Mouse (Mus musculus) retina, embryonic 14.5 days (tissue): Measurements from ENCODE around the gene Hus1.

Experiments
- DNase-seq: peaks from one replicate; pipeline ENCODE4 v3.0.0-alpha.2; 2015; ENCODE audit warnings: low spot score

Hus1 gene

DNA sequence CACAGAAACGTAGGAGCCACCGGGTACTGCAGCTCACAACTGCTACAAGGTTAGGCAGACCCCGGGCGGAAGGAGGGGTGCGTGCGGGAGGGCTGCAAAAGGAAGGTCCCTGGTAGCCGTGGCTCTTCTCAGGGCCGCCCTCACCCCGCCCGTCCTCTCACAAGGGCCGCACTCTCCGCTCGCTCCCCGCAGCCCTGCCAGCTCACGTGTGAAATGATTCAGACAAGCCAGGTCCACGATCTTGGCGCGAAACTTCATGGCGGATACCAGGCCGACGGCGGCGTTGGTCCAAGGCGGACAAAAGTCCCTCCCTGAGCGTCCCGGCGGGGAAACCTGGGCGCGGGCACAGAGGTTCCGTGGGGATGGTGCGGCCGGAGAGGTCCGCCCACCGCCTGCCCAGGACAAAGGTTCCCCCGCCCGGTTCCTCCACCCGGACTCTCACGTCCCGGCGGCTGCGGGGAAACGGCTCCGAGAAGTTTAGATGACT is at the start of gene Hus1:
Gene Hus1, minus strand, starts transcription at position 339 of the 487 bp plus-strand sequence.
- DNase-seq: peak; percentile 86

DNA sequence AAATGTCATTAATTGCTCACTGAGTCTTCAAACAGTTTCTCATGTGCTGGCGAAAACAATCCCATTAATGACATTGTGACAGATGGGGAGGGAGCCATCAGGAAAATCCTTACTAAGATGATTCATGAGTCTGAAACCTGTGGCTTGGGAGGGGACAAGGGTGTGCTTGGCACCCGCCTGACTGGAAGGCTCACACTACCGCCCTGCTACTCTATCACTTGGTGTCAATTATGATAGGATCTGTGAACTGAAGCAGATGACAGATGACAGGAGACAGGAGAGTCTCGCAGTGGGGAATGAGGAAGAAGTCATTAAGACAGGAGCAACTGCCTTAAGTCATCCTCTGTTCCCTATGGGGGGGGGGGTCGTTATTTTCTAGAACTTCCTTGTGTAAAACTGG is 49.5 kb upstream of the Hus1 start:
- DNase-seq: no peak

DNA sequence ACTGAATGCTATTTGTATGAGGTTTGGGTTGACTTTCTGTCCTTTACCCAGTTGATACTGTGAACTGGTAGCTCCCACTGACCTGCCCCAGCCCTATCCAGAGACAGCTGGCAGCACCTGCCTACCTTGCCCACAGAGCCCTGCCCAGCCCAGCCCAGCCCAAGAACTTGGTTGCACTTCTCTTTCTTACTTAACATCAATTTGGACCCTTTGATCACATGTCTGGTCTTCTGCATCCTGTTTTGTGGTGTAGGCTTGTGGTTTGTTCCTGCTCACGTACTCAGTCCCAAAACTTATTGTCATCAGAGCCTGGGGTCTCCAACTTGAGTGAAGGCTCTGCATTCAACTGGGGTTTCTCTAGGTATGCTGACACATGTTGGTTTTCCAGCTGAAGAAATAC is 49.0 kb upstream of the Hus1 start:
- DNase-seq: no peak

DNA sequence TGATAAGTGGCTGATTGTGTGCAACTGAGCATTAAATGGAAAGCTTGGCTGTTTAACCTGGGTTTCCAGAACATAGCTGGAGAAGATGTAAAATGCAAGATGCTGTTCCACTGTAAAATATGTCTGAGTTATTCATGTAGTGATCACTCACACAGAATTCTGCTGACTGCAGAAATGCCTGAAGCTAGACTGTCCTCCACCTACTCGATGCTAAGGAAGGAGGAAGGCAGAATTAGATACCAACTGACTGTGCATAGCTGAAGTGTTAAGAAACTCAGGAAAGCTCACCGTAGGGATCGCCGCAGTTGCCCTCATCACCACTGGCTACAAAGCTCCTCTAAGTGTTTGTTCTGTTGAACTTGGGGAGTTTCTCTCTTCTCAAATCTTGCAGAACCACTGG is 46.7 kb upstream of the Hus1 start:
- DNase-seq: no peak

DNA sequence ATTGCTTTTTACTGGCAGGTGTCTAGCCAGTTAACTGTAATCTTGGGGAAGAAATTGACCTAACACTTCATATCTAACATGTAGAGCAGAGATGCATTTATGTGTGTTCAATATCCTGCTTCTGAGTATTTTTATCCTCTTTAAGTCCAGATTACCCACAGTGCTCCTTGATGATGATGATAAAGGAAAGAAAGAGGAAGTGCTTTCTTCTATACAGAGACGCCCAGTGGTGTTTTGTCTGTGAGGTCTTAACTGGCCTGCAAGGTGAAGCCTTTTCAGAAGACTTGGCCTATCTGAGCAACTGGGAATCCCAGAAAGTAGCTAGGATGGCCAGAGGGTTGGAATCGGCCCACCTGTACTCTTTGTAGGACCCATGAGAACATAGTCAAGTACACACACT is 45.9 kb upstream of the Hus1 start:
- no peak for DNase-seq

DNA sequence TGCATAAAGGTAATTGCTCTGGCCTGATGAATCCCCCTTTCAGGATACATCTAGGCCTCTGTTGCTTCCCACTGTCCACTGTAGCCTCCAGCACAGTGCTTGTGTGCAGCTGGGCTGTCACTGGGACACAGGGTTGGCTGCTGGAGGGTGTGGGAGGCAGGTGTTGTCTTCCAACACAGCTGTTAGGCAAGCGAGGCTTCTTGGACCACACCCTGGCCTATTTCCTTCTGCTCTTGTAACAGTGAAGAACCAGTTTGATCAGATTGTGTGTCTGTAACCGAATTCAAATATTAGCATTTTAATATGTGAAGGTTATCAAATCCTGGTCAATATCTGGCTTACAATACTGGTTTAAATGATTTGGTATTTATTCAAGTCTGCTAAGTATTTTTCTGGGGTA is 40.9 kb upstream of the Hus1 start:
- DNase-seq: no peak

DNA sequence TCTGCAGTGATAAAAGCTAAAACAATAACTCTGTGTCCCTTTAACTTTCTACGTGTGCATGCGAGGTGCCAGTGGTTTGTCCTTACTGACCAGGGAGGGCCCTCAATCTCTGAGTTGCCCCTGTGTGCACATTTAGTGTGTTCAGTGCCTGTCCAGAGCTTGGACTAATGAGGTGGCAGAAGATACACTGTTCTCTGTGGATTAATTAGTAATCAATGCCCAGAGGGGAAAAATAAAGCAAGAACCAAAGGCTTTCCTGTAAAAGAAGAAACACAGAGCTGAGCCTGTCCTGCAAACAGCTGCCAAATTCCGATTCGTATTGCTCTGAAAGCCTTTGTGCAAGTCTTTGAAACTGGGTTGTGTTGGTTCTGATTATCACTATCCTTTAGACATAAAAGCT is 39.2 kb upstream of the Hus1 start:
- DNase-seq: no peak

DNA sequence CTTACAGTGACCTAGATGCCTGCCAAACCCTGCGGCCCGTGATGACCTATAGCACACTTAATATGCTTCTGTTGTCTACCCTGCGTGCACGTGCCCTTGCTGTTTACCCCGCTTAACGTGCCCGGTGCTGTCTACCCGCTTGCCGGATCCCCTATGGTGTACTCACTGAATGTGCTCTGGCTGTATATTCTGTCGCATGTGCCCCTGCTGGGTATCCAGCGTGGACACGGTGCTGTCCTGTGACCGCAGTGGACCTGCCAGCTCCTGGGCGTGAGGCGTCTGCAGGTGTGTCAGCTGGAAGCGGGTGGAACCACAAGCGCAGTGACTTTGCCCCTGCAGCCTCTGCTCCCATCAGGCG is 37.7 kb upstream of the Hus1 start, which contains the start of gene Sun3:
Gene Sun3, minus strand, starts transcription at position 289 of the 358 bp plus-strand sequence.
- no peak for DNase-seq

DNA sequence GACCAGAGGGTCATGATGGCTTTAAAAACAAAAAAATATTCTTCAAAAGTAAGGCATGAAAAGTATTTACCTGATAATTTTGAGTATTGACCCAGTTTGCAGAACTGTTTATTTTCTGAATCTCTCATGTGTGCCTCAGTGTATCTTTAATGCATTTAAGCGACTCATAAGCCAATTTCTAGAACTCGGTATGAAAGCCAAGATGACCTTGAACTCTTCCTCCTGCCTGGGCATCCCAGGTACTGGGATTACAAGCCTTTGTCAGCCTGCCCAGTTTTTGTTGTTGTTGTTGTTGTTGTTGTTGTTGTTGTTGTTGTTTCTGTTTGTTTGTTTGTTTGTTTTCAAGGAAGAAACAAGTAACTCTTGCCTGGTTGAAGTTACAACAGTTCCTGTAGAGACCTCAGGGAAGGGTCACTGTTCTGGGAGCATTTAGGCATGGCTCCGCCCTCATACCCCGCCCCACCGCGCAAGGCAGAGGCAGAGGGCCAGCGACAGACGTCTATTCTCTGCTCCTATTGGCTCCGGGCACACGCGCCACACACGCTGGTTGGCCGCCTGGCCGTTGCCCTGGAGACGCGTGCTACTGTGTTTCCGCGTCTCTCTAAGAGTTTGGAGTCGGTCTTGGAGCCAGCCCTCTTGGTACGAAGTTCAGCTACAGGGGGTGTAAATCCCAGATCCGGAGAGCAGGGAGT is 37.2 kb upstream of the Hus1 start, which contains the start of gene Gm11992:
Gene Gm11992, plus strand, starts transcription at position 584 of the 692 bp plus-strand sequence.
- peak; percentile 93 for DNase-seq

DNA sequence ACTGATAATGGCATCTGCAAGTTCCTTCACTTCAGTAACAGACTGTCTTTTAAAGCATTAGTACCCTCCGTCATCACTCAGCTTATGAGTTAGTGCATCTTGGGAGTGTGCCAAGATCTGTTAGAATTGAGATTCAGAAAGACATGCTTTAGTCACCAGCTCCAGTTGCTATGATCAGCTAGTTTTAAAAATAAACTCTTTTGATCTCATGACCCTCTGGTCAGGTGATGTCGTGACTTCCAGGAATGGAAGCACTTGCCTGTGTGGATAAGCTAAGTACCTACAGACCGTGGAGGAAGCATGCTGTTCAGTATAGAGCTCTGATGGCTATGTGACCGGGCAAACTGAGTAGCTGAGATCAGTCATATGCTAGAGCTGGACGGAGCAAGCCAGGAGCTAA is 36.1 kb upstream of the Hus1 start:
- DNase-seq: no peak

DNA sequence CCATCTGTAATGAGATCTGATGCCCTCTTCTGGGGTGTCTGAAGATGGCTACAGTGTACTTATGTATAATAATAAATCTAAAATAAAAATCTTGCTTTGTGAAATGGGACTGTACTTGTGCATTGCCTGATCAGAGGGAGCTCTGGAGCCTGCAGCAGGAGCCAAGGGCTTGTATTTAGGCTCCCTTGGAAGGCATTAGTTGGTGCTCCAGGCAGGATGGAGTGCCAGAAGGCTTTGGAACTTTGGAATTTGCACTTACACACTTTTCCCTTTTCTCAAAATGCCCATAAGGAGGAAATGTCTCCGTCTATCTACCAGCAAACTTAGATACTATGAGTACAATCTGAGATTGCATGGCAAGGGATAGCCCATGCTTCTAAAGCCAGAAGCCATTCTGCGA is 35.6 kb upstream of the Hus1 start:
- no peak for DNase-seq

DNA sequence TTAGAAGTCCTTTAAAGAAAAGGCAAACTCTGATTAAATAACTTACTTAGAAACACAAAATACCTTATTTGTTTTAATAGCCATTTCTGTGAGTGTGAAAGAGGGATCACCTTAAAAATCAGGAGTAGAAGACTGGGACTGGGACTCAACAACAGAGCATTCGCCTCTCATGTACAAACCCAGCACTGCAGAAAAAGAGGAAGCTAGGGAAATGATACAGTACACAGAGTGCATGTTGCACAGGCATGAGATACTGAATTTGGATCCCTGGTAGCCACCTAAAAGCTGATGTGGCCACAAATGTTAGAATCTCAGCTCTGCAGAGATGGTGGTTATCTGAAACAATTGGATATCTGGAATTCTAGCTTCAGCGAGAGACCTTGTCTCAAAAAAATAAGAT is 20.5 kb upstream of the Hus1 start:
- DNase-seq: no peak

DNA sequence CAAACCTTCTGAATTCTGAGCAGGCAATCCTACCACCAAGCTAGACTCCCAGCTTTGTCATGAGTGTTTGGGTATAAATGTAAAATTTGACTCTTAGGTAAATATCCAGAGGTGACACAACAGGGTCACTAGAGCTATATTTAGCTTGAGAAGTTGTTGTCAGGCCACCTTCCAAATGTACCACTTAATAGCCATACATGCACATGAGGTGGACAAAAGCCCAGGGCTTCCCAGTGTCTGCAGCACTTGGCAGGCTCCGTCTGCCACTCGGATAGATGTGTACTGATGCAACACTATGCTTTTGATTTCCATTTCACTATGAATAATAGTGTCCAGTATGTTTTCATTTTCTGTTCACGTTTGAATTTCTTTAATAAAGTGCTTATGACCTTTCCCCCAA is 14.2 kb upstream of the Hus1 start:
- DNase-seq: no peak

DNA sequence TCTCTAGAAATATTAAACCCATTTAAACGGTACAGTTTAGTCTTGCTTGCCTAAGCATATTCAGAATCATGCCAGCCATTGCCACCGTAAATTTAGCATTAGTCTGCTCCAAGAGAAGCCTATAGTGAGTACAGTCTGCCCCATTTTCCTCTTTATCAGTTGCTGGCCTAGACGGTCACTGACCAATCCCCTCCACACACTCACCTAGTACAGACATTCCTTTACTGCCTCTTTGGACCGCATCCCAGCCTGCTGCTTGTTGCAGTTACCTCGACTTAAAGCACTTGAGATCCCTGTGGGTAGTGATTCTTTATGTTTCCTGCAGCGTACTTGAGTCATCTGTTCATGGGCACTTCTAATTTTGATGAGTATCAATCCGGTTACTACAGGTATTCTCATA is 13.8 kb upstream of the Hus1 start:
- no peak for DNase-seq

DNA sequence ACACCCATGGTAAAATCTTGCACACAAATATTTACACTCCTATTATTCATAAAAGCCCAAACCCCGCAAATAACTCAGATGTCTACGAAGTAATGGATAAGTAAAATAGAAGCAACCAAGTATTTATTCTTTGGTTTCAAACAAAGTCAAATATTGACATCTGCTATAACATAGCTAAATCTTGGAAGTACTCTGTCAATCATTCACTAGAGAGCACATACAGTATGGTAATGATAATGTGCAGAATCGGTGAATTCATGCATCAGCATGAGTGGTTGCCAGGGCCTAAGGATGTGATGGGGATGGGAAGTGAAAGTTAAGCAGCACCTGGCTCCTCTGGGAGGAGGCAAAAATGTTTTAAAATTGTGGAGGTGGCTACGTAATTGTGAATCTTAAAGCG is 9.2 kb upstream of the Hus1 start:
- DNase-seq: no peak

DNA sequence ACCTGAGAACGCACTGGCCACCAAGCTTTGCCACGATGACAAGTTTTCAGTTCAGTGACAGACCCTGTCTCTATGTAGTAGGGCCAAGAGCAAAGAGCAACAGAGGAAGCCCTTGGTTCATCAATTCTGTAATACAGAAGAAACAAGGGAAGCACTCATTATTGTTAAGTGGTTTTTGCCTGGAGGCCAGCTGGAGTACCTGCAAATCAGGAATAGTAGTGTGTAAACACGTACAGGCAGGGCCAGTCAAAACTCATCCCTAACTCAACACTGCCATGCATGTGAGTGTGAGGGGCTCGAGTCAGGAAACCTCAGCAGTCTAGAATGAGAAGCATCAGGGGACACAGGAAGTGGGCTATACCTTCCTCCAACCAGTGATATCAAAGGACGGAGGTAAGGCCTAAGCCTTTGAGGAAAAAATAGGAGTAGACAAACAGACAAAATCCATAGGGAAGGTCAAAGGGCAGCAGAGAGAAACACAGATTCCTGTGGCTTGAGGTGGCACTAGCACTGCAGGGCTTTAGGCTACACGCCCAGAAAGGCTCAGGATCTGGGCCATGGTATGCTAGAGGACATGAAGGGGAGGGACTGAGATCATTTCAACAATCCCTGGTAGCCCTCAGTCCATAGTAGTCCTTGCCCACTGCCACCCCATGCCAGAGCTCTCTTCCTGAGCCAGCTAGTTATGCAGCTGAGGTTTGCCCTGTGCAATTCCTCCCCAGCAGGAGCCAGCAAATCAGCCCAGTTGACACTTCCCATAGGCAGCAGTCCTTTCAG is 7.7 kb upstream of the Hus1 start:
- DNase-seq: no peak

DNA sequence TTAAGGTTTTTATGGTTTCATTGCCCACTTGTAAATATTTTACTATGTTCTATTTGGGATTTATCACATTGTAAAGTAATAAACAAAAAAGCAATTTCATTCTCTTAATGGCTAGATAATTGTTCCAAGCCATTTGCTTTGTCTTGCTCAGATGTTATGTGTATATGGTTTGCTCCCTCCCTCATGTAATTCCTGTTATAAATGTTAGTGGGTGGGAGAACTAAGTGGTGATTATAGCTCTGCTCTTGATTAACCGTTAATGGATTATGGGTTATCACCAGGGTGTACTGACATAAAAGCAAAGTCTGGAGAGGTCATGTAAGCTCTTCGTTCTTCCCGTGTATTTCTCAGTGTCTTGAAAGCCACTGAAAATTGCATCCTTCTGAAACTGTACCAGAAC is 3.7 kb upstream of the Hus1 start:
- no peak for DNase-seq

DNA sequence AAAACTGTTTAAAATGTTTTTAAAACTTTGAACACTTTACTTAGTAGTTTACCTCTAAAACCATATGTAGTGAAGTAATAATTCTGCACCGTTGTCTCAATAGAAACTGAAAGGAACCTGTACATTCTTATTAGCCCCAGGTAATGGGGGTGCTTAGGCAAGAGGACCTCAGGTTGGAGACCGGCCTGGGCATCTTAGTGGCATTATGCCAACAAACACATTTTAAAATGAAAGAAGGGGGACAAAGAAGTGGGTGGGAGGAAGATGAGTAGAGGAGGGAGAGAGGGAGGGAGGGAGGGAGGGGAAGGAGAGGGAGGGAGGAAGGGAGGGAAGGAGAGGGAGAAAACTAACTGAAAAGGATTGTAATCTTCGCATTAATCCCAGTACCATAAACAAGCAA is 357 bp upstream of the Hus1 start:
- DNase-seq: no peak

DNA sequence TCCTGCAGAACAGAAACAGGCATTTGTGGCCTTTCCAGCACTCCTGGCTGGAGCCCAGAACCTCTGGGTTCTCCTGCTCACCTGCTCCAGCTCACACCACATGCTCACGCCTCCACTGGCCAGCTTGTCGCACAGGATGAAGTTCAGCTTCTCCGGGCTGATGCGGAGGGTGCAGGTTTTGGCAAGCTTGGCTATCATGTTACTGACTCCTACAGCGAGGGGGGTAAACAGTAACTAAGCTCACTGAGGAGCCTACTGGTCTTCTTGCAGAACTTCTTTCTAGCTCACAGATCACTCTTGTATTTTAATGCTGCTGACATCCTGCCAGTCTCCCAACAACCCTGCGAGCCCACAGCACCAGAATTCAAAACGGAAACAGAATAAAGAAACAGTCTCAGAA is 575 bp downstream of the Hus1 start:
- no peak for DNase-seq

DNA sequence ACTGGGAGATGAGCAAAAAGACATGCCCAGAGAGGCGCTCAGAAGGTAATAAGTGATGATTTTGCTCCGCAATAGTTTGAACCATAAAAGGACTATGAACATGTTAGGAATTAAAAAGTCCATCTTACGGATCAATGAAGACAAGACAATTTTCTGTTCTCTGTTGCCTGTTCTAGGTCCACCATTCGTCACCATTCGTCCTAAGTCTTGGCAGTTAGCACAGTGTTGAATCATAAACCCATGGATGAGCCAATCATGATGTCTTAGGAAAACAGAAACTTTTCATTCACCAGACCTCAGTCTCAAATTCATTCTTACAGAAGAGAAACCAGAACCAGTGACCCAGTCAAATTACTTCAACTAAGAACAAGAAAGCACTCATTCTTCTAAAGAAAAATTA is 2.2 kb downstream of the Hus1 start:
- DNase-seq: no peak

DNA sequence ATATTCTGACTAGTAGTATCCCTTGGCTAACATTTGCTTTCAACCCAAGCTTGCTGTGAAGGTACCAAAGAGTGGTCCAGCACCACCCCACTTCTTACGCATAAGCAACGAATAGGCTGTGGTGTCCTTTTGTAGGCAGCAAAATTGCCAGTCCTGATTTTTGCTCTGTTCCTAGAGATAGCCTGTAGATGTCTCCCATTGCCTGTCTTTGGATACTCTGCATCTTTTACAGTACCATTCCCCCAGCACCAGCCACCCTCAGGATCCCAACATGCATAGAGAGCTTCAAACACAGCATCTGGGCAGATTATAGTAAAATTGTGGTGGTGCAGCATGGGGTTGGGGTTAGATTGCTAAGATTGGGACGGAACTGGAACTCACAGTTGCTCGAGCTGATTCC is 22.9 kb downstream of the Hus1 start:
- DNase-seq: no peak

DNA sequence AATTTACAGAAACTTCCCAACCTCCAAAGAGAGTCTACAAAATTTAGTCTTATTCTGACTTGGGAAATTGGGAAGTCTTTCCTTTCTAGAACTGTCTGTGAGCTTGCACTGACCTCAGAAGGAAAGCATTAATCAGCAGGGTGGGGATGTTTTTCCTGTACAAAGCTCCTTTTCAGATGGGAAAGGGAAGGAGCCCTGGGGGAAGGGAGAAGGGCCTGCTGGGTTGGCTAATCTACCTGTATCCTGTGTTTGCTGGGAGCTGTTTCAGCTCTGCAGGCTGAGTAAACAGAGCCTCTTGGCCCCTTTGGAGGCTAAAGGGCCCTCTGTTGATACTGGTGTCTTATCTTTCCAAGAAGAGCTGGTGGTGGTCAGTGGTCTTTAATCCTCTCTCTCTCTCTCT is 24.9 kb downstream of the Hus1 start:
- DNase-seq: no peak

DNA sequence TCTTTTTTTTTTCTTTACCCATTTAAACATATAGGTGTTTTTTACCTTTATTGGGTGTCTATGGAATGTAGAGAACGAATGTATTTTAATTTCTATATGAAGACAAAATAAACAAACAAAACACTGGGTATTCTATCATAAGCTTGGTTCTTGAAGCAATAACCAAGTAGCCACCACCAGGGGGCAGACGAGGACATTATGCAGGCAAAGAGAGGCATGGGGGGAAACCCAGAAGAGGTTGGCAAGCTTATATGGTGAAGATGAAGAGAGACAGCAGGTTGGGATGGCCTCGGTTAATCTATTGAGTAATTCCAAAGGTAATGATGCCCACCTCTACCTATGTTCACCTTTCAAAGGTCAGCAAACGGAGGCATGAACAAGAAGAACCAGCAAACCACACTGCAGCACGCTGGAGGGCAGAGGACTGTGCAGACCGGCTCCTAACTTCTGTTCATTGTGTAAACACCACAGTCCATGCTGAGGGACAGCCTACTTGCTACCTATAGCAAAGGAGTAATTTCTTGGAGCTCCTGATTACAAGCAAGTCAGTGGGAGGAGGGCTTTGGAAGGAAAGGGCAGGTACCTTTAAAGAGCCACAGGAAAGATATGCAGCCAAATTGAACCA is 27.6 kb downstream of the Hus1 start:
- peak; percentile 86 for DNase-seq
